Mouse (Mus musculus): ENCODE measurements around the gene Nudt17. TPM values are rescaled to one million over a fixed set of nuclear protein-coding genes. Genes with fewer than 3 reads are reported as not detected.
"Not testable (repeated sequence)": the region's sequence is repeated elsewhere in the genome, so short reads cannot be mapped to it uniquely, and the experiment has no call there.

The Nudt17 gene
- polyA plus RNA-seq, 1 experiment, result 6.8 TPM

DNA sequence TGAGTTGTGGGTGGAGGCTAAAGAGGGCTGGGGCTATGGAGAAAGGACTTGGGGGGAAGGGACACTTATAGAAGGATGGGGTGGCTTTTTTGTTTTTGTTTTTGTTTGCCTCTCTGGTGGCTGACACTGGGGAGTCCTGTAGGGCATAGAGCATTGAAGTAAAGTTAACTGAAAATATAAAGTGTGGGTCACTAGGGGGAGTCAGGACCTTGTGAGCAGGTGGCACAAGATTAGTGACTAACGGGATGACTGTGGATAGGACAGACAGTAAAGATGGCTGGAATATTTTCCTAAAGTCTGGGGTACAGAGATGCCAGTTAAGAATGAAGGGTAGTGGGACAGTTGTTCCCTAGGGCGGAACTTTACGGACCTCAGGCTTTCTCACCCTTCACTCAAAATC is 18.1 kb downstream of the Nudt17 start:
- H3K4me2 ChIP-seq (ENCODE audit: low read depth), result no peak overlapping the region
- H3K79me2 ChIP-seq (ENCODE audit: control insufficient read depth, insufficient read depth), result no peaks in the 10 kb centered on the region
- H3K27me3 ChIP-seq (ENCODE audit: control insufficient read depth, insufficient read depth, insufficient read length), result no peaks in the 10 kb centered on the region
- no peak overlapping the region for H3ac ChIP-seq (ENCODE audit: control insufficient read depth, insufficient read length)
- TF ChIP-seq E2F4 (IDR thresholded peaks at IDR 0.05; ENCODE audit: insufficient read depth) (no peak), USF1 (IDR thresholded peaks at IDR 0.05; ENCODE audit: low read depth) (no peak), MAX (IDR thresholded peaks at IDR 0.05; ENCODE audit: low read depth) (no peak), POLR2AphosphoS2 (IDR thresholded peaks at IDR 0.05; ENCODE audit: insufficient read length, low read depth) (no peak), CEBPB (IDR thresholded peaks at IDR 0.05; ENCODE audit: insufficient read depth, poor library complexity, severe bottlenecking) (no peak), MYOD1 (IDR thresholded peaks at IDR 0.05; ENCODE audit: control insufficient read depth in 1 of 3, insufficient read length in 2 of 3, low read depth in 2 of 3) (no peak), SRF (IDR thresholded peaks at IDR 0.05; ENCODE audit: control insufficient read depth, insufficient read length, low read depth) (no peak)
- H3K4me3 ChIP-seq, result no peak overlapping the region
- no peaks in the 10 kb centered on the region for H3K36me3 ChIP-seq (ENCODE audit: control insufficient read depth, insufficient read depth)

DNA sequence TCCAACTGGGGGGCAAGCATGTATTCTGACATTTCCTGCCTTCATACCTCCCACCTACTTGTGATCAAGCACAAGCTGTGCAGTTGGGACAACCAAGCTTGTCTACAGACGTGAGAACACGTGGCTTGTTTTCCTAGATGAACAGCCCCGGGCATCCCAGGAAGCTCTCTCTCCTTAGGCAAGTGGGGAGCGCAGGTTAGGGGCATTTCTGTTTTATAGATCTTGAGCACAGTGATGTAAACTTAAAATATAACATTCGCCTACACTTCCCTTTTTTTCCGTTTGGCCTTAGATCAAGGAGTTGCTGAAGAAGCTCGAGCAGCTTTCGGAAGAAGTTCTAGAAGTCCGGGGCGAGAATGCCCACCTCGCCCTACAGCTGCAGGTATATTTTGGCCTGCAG is 19.5 kb downstream of the Nudt17 start:
- TF ChIP-seq USF1 (IDR thresholded peaks at IDR 0.05; ENCODE audit: low read depth) (no peak), MYOG (IDR thresholded peaks at IDR 0.05; ENCODE audit: control insufficient read depth in 1 of 3, insufficient read depth in 1 of 3, insufficient read length in 2 of 3, low read depth in 2 of 3) (no peak), E2F4 (IDR thresholded peaks at IDR 0.05; ENCODE audit: insufficient read depth) (no peak), TCF3 (IDR thresholded peaks at IDR 0.05; ENCODE audit: insufficient read length, low read depth) (no peak), POLR2AphosphoS2 (IDR thresholded peaks at IDR 0.05; ENCODE audit: insufficient read length, low read depth) (no peak), MYOD1 (IDR thresholded peaks at IDR 0.05; ENCODE audit: control insufficient read depth in 1 of 3, insufficient read length in 2 of 3, low read depth in 2 of 3) (no peak), SRF (IDR thresholded peaks at IDR 0.05; ENCODE audit: control insufficient read depth, insufficient read length, low read depth) (no peak), POLR2A (IDR thresholded peaks at IDR 0.05; ENCODE audit: insufficient read length, low read depth) (no peak), TCF12 (IDR thresholded peaks at IDR 0.05; ENCODE audit: insufficient read depth, poor library complexity, severe bottlenecking) (no peak), CEBPB (IDR thresholded peaks at IDR 0.05; ENCODE audit: insufficient read depth, poor library complexity, severe bottlenecking) (no peak), REST (IDR thresholded peaks at IDR 0.05; ENCODE audit: insufficient read depth, insufficient read length) (no peak)
- no peaks in the 10 kb centered on the region for H3K36me3 ChIP-seq (ENCODE audit: control insufficient read depth, insufficient read depth)
- H3K27me3 ChIP-seq (ENCODE audit: control insufficient read depth, insufficient read depth, insufficient read length), result no peaks in the 10 kb centered on the region

DNA sequence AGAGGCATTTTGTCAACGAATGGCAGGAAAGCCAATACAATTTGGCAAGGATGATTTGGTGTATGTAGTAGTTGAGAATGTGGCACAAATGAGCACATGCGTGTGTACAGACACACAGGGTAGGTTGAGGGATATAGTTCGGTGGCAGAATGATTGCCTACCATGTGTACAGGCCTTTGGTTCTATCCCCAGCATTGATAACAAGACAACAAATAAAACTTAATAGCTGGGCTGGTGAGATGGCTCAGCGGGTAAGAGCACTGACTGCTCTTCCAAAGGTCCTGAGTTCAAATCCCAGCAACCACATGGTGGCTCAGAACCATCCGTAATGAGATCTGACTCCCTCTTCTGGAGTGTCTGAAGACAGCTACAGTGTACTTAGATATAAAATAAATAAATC is 22.3 kb downstream of the Nudt17 start:
- H3K27me3 ChIP-seq (ENCODE audit: control insufficient read depth, insufficient read depth, insufficient read length); H3K79me2 ChIP-seq (ENCODE audit: control insufficient read depth, insufficient read depth); H3ac ChIP-seq (ENCODE audit: control insufficient read depth, insufficient read length): not testable (repeated sequence)

More for the DNA sequence above, 19.5 kb downstream of the Nudt17 start:
- Histone ChIP-seq H3K4me3 (no peak overlapping the region), H3ac (ENCODE audit: control insufficient read depth, insufficient read length) (no peak overlapping the region), H3K79me2 (ENCODE audit: control insufficient read depth, insufficient read depth) (no peaks in the 10 kb centered on the region), H3K4me2 (ENCODE audit: low read depth) (no peak overlapping the region)

DNA sequence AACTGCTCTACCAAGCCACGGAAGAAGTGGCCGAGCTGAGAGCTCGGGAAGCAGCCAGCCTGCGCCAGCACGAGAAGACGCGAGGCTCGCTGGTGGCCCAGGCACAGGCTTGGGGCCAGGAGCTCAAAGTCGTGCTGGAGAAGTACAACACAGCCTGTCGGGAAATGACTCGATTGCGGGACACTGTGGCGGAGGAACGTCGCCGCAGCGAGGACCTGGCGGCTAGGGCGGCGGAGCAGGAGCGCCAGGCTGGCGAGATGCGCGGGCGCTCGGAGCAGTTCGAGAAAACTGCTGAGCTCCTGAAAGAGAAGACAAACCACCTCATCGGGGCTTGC is 23.6 kb downstream of the Nudt17 start:
- H3K79me2 ChIP-seq (ENCODE audit: control insufficient read depth, insufficient read depth), result no peaks in the 10 kb centered on the region
- H3K36me3 ChIP-seq (ENCODE audit: control insufficient read depth, insufficient read depth), result no peaks in the 10 kb centered on the region
- H3K27me3 ChIP-seq (ENCODE audit: control insufficient read depth, insufficient read depth, insufficient read length), result no peaks in the 10 kb centered on the region
- H3K4me2 ChIP-seq (ENCODE audit: low read depth), result no peak overlapping the region
- no peak overlapping the region for H3K4me3 ChIP-seq
- no peak for TF ChIP-seq CEBPB (IDR thresholded peaks at IDR 0.05; ENCODE audit: insufficient read depth, poor library complexity, severe bottlenecking)
- TF ChIP-seq SRF (IDR thresholded peaks at IDR 0.05; ENCODE audit: control insufficient read depth, insufficient read length, low read depth), result no peak
- TF ChIP-seq TCF3 (IDR thresholded peaks at IDR 0.05; ENCODE audit: insufficient read length, low read depth), result no peak
- no peak for TF ChIP-seq REST (IDR thresholded peaks at IDR 0.05; ENCODE audit: insufficient read depth, insufficient read length)
- no peak for TF ChIP-seq USF1 (IDR thresholded peaks at IDR 0.05; ENCODE audit: low read depth)
- TF ChIP-seq E2F4 (IDR thresholded peaks at IDR 0.05; ENCODE audit: insufficient read depth), result no peak
- no peak overlapping the region for H3ac ChIP-seq (ENCODE audit: control insufficient read depth, insufficient read length)

More for the DNA sequence above, 22.3 kb downstream of the Nudt17 start:
- not testable (repeated sequence) for H3K4me2 ChIP-seq (ENCODE audit: low read depth); H3K4me3 ChIP-seq; H3K36me3 ChIP-seq (ENCODE audit: control insufficient read depth, insufficient read depth)

DNA sequence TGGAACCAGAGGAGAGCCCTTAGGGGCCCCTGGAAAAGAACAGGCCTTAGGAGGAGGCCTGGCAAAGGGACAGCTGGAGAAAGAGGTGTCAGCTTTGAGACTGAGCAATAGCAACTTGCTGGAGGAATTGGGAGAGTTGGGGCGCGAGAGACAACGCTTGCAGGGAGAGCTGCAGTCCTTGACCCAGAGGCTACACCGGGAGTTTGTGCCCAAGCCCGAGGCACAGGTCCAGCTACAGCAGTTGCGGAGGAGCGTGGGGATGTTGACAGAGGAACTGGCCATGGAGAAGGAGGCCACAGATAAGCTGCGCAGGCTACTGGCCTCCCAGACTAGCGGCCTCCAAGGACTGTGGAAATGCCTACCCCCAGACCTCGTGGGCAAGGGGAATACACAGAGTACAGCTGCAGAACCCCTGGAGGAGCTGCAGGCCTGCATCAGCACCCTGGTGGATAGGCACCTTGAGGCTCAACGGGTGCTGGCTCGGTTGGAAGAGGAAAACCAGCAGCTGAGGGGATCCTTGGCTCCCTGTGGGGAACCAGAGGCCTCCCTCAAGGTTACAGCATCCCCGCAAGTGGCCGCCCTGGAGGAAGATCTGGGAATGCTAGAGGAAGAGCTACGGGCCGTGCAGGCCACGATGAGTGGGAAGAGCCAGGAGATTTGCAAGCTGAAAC is 24.1 kb downstream of the Nudt17 start:
- Histone ChIP-seq H3K4me3 (no peak overlapping the region), H3K79me2 (ENCODE audit: control insufficient read depth, insufficient read depth) (no peaks in the 10 kb centered on the region), H3ac (ENCODE audit: control insufficient read depth, insufficient read length) (no peak overlapping the region), H3K36me3 (ENCODE audit: control insufficient read depth, insufficient read depth) (no peaks in the 10 kb centered on the region), H3K27me3 (ENCODE audit: control insufficient read depth, insufficient read depth, insufficient read length) (no peaks in the 10 kb centered on the region), H3K4me2 (ENCODE audit: low read depth) (no peak overlapping the region)
- no peak for TF ChIP-seq TCF12 (IDR thresholded peaks at IDR 0.05; ENCODE audit: insufficient read depth, poor library complexity, severe bottlenecking)
- no peak for TF ChIP-seq REST (IDR thresholded peaks at IDR 0.05; ENCODE audit: insufficient read depth, insufficient read length)
- TF ChIP-seq SRF (IDR thresholded peaks at IDR 0.05; ENCODE audit: control insufficient read depth, insufficient read length, low read depth), result no peak
- TF ChIP-seq TCF3 (IDR thresholded peaks at IDR 0.05; ENCODE audit: insufficient read length, low read depth), result no peak
- no peak for TF ChIP-seq MYOD1 (IDR thresholded peaks at IDR 0.05; ENCODE audit: control insufficient read depth in 1 of 3, insufficient read length in 2 of 3, low read depth in 2 of 3)
- no peak for TF ChIP-seq MAX (IDR thresholded peaks at IDR 0.05; ENCODE audit: low read depth)
- no peak for TF ChIP-seq POLR2AphosphoS2 (IDR thresholded peaks at IDR 0.05; ENCODE audit: insufficient read length, low read depth)
- no peak for TF ChIP-seq CEBPB (IDR thresholded peaks at IDR 0.05; ENCODE audit: insufficient read depth, poor library complexity, severe bottlenecking)
- no peak for TF ChIP-seq E2F4 (IDR thresholded peaks at IDR 0.05; ENCODE audit: insufficient read depth)
- TF ChIP-seq MYOG (IDR thresholded peaks at IDR 0.05; ENCODE audit: control insufficient read depth in 1 of 3, insufficient read depth in 1 of 3, insufficient read length in 2 of 3, low read depth in 2 of 3), result no peak
- no peak for TF ChIP-seq USF1 (IDR thresholded peaks at IDR 0.05; ENCODE audit: low read depth)
- TF ChIP-seq POLR2A (IDR thresholded peaks at IDR 0.05; ENCODE audit: insufficient read length, low read depth), result no peak

Measured in myocyte (in vitro differentiated cells).